Mouse (Mus musculus) G1E (cell line): Measurements from ENCODE around the gene Adgrl4.

Experiments
- CTCF ChIP-seq: IDR thresholded peaks from 2 replicates; pipeline ENCODE4 v1.5.1; 2012; ENCODE audit warnings: low read depth, low read length, inconsistent platforms, mixed read lengths
- GATA1 ChIP-seq: IDR thresholded peaks from 2 replicates; pipeline ENCODE4 v1.6.1; 2012; ENCODE audit warnings: borderline replicate concordance, low read length, inconsistent platforms, mixed read lengths
- GATA2 ChIP-seq: IDR thresholded peaks from 2 replicates; pipeline ENCODE4 v1.6.1; 2012; ENCODE audit warnings: low read depth, low read length, inconsistent platforms, borderline replicate concordance
- TAL1 ChIP-seq: conservative IDR thresholded peaks from 2 replicates; pipeline ENCODE4 v1.6.1; 2012; ENCODE audit warnings: low read depth, low read length, inconsistent platforms, mixed read lengths

DNA sequence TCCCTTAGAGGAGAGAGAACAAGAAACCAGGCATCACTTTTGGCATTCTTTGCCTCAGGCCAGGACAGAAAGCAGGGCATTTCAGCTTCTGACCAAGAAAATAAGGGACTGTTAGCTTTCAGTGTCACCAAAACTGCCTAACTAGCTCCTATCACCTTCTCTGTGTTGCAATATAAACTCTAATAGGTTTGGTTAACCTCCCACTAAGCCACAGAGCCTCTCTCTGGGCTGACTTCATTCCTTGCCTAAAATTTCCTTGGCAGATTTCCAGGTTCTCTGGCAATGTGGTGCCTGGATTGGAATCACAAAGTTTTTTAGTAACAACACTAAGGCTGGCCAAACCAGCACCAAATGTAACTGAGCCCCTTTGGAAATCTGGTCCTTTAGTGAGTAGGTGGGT lies 154.2 kb downstream of the Adgrl4 start:
- TF ChIP-seq CTCF (no peak), TAL1 (no peak), GATA2 (no peak), GATA1 (no peak)
